Mouse (Mus musculus): ENCODE measurements around the gene Bcar3.
A peak's percentile ranks its signal among the peaks of the same experiment; 100 is the strongest.

Bcar3 gene

DNA sequence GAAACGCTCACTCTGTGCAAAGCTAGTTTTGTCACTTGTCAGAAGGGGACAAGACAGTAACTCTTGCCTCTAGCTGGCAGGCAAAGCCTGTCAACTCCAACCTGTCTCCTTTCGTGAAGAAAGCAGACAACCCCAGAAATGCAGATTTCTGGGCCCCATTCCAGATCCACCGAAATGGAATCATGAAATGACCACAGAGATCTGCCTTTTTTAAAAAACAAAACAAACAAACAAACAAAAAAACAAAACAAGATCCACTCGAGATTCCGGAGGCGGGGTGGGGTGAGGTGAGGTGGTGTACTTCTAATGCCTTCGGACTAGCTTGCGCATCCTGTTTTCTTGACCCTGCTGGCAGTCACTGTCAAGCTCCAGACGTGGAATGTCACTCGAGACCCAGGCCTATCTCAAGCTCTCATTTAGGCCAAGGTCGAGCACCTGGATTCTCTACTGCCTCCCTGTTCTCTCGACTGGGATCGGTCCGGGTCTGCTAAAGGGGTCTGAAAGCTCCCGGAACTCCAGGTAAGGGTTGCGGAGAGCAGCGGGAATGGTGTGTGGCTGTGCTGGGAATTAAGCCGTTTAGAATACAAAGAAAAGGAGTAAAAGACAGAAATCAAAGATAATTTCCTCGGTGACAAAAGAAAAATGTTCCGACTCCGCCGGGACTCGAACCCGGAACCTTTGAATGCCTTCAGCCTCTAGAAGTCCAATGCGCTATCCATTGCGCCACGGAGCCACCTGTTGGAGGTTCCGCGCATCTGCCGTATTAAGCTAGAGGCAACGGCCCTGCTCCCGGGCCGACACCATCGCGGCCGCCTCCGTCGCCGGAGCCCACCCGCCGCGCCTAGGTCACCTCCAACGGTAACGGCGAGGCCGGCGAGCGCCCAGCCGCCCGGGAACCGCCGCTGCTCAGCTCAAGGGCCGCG is 1.4 kb upstream of the Bcar3 start:
- DNase-seq (ENCODE audit: low spot score in 2 of 2), result peak; percentile 90 to 94

DNA sequence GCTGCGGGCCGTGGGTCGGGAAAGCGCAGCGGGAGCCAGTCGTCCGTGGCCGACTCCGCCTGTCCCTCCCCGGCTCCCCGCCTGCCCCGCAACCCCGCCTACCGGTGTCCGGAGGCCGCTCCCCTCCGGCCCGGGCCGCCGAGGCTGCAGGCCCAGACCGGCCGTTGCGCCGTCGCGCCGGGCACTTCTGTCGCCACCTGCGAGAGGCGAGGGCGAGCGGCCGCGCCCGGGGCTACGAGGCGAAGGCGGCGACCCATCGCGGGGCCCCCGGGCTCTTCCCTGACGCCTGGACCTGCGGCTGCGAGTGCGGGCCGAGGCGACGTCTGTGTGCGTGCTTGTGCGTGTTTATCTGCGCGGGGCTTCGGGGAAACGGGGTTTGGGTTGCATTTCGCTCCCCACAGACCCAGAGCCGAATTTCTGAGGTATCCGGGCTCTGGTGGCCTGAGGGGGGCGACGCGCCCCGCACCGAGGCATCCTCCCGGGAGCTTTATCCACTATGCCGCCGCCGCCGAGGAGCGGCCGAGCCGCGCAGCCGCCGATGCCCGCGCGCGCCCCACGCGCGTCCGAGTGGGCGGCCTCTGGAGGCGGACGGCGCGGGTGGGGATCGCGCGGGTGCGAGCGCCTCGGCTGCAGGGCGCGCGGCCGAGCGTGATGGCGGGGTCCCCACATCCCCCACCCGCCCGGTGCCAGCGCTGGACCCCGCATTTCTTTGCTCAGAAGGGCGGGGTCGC is 548 bp upstream of the Bcar3 start:
- peak in 1 of 2 experiments; percentile 52 for DNase-seq (ENCODE audit: low spot score in 2 of 2)

DNA sequence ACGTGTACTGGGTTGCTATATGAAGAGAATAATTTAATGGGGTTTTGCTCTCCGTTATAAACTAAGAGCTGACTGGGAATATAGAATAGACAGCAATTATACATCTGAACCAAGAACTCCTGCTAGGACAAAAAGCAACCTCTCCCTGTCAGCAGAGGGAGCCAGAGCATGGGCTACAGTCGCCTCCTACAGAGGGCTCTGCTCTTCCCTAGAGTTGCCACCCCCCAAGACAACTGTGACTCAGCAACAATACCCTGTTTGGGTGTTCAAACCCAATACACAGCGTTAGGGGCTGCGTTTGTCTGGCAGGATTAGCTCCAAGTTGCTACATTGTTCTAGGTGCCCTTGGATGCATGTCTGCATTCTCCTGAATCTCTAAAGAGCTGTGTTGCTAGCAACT is 1.6 kb downstream of the Bcar3 start:
- no peak for DNase-seq (ENCODE audit: low spot score in 2 of 2)

DNA sequence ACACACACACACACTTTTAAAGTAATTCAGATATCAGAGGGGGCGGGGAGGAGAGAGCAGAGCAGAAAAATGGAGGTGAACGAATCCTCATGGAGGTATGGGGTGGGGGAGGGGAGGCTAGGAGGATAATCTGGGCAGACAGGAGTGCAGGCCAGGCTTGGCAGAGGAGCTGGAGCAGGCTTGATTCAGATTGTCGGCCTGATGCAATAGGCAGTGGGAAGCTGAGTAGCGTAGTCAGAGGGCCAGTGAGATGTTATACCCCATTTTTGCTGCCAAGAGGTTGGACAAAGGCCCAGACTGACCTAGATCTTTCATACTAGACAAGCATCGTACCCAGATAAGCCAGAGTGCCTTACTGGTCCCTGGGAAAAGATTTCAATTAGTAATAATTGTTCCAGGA is 3.0 kb downstream of the Bcar3 start:
- DNase-seq (ENCODE audit: low spot score in 2 of 2), result no peak

DNA sequence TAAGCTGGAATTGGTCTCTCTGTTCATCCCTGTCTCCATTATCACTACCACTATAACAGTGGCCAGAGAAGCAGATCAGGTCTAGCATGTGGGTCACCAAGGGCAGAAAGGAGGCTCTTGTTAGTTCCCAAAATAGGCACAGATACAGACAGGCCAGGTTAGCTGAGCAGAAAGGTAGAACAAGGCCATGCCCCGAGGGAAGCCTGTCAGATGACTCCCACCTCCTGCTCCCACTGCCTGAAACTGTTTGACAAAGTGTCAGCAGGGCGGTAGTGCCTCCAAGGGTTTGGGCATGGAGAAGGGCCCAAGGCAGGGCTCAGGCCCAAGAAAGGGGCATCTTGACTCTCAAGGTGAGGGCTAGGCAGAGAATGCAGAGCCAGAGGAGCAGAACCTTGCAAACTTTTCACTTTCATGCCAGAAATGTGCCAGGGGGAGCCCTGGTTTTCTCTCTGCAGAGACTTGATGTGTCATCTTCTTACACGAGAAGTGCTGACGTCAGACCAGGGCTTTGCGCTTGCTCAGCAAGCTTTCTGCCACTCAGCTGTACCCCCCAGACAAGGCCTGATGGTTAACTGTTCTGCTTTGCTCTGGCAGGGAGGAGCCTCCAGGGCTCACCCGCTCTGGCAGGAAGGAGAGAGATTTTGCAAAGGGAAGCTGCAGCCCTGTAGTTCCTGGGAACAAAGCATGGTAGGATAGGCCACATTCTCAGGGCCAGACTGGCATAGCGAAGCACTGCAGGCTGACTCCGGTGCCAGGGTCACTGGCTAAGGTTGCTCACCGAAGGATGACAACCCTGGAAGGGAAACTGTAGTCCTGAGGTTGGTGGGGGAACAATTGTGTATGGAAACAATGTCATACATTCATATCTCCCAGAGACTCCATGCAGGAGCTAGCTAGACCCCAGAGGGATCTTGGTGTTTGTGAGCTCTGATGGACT is 7.3 kb downstream of the Bcar3 start:
- peak; percentile 49 for DNase-seq (ENCODE audit: low spot score in 2 of 2)

DNA sequence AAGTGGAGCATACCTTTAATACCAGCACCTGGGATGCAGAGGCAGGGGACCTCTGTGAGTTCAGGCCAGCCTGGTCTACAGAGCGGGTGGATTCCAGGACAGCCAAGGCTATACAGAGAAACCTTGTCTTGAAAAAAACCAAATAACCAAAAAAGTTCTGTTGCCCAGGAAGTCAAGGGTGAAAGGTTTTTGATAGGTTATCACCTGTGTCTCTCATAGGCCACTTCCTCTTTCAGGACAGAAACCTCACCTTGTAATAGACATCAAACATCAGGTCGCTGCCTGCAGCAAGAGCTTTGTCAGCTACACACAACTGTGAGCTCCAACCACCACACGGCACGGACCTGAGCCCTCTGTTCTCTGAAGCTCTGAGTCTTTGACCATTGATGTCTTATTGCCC is 10.6 kb downstream of the Bcar3 start:
- no peak for DNase-seq (ENCODE audit: low spot score in 2 of 2)

DNA sequence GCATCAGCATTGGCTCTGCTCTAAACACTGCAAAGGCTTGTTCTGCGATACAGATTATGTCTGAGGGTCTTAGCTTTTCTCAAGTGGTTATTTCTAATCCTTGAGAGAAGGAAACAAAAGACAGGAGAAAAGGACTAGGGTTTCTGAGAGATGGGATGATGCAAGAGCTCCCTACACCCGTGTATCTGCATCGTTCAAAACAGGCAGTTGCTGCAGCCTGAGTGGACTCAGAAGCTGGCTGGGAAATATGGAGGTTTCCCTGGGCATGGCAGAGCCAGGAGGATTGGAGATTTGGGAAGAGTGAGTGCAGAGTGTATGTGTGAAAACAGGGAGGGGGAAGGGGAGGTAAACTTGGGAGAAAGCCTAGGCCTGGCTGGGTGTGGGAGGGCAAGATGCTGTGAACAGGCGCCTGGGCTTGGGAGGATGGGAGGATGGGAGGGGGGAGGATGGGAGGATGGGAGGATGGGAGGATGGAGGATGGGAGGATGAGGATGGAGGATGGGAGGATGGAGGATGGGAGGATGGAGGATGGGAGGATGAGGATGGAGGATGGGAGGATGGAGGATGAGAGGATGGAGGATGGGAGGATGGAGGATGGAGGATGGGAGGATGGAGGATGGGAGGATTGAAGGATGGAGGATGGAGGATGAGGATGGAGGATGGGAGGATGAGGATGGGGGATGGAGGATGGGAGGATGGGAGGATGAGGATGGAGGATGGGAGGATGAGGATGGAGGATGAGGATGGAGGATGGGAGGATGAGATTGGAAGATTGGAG is 14.1 kb downstream of the Bcar3 start:
- no peak for DNase-seq (ENCODE audit: low spot score in 2 of 2)

DNA sequence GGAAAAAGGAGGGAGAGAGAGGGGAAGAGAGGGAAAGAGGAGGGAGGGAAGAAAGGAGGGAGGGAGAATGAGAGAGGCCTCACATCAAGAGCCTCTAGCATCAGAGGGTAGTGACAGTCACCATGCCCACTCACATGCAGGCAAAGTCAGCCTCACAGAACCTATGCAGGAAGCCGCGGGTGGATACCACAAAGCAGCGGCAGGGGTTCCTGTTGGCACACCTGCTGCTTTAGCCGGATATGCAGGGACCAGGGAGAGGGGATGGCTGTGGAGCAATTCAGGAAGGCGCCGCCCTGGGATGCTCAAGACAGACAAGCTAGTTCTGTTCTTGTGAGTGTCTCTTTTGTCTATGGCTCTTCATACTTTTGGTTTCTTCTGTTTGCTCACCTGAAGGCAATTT is 15.0 kb downstream of the Bcar3 start:
- no peak for DNase-seq (ENCODE audit: low spot score in 2 of 2)

DNA sequence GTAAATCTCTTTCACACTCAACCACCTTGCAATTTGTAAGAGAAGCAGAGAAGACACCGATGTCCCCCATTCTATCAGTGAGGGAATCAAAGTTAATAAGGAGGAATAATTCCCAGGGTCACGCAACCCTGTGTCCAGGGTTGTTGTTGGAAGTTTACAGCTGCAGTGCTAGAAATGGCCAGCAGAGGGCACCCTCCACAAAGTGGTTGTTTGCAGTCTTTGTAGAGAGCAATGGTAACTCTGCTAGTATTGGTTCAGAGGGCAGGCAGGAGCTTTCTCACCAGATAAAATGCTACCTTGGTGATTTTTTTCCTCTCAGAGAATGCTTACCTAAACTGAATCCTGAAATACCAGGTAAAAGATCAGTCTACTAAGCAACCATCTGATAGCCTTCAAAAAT is 18.1 kb downstream of the Bcar3 start:
- peak; percentile 86 to 93 for DNase-seq (ENCODE audit: low spot score in 2 of 2)

DNA sequence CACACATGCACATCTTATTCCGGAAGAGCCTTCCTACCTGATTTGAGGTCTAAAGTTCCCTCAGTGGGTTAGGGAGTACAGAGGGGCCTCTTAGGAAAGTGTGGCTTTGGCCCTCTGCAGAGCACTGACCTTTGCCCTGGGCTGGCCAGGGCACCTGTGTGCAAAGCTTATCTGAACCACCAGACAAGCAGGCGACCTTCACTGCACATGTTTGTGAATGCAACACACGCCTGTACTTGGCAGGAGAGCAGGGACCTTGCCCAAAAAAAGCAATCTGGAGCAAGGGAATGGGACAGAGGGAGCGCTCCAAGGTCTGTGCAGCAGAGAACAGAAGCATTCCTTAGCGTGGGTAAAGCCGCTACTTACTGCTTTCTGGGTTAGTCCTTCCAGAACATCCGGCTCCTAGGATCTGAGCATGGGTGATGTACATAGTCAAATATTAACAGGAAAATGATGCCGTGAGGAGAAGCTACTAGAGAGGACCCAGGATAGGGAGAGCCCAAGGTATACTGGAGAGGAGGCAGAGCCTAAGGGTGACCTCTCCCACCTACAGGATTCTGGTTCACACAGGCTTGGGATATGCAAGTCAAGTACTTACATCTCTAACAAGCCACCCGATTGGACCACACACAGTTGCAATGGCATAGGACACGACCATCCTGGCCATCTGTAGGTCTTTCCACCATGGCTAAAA is 19.1 kb downstream of the Bcar3 start:
- DNase-seq (ENCODE audit: low spot score in 2 of 2), result no peak

DNA sequence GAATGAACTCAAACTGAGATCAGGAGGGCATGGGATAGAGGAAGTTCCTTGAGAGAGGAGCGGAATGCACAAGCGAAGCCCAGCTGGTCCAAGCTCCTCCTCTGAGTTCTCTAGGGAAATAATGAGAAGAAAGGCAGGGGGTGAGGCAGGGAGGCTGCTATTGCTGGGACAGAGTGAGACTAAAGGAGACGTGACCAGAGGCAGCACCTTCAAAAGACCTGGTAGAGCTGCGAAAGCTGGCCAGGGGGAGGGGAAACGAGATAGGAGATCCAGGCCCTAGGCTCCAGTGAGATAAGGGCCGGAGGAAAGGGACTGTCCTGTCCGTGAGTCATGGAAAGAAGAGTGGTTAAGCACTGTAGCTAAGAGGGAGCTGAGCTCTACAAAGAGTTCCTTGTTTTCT is 20.0 kb downstream of the Bcar3 start:
- no peak for DNase-seq (ENCODE audit: low spot score in 2 of 2)

DNA sequence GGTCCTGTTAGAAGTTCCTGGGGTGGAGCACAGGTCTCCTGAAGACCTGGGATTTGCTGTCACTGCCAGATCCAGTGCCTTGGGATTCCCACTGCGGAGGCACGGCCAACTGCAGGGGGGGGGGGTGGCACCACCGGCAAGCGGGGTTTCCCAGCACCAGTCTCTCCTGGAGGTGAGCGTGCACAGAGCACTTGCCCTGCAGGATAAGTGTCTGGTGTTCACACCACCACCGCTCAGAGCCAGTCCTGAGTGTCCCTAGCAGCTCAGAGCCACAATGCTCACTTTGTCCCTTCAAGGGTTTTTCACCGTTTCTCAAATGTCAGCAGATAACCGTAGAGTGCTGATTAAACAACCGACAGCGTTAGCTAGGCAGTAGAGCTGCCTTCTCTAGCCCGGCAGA is 22.7 kb downstream of the Bcar3 start:
- no peak for DNase-seq (ENCODE audit: low spot score in 2 of 2)

DNA sequence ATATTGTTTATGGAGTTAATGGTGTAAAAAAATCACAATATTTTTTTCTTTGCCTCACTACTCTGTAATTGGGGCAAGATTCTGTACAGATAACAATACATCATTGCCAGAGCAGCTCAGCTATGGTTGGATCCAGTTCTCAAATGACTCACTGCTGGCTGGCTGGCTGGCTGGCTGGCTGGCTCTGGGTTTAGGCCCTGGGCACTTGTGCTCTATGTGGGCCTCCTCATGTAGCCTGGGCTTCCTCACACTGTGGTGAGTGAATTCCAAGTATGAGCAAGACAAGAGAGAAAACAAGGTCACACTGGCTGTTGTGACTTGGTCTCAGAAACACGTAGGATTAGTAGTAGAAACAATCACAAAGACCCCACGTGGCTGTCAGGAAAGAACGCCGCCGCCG is 23.4 kb downstream of the Bcar3 start:
- no peak for DNase-seq (ENCODE audit: low spot score in 2 of 2)

DNA sequence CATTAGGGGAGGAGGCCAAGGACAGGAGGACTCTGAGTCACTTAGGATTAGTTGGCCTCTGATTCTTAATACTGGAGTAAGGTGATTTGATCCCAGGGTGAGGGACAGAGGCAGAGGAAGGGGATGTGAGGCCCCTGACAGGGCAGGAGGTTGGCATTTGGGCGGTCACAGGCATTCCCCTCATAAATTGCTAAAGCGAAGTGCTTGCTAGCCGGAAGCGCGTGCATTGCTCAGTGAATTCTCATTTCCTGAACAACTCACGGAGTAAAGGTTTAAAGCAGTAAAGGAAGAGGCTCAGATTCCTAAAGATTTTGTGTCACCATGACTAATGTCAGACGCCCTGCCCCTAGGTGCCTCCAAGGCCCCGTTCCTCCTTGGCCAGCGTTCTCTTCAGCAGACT is 28.3 kb downstream of the Bcar3 start:
- no peak for DNase-seq (ENCODE audit: low spot score in 2 of 2)

DNA sequence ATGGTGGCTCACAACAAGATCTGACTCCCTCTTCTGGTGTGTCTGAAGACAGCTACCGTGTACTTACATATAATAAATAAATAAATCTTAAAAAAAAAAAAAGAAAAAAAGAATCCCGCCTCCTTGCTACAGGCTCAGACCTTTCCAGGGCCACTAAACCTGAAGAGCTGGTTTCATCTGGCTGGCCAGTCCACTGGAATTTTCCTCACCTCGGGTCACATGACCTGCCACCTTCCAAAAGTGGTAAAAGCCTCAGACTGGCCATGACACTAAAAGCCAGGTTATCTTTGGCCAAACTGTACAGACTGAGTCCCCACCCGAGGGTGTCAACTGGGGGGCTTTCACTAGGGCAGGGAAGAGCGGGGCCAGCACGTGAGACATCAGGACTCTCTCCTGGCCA is 29.9 kb downstream of the Bcar3 start:
- DNase-seq (ENCODE audit: low spot score in 2 of 2), result no peak

DNA sequence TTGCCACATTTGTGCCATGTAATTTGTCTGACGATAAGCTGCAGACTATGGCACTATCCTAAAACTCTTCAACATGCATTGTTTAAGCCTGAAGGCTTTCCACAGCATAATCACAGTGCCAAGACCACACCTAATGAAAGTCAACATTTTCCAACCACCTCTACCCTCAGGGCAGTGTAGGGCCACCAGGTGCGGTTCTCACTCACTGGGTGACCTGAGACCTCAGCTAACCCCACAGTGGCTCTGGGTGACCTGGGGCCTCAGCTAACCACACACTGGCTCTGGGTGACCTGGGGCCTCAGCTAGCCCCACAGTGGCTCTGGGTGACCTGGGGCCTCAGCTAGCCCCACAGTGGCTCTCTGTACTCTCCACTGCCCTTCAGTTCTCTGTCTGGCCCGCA is 30.6 kb downstream of the Bcar3 start:
- no peak for DNase-seq (ENCODE audit: low spot score in 2 of 2)

DNA sequence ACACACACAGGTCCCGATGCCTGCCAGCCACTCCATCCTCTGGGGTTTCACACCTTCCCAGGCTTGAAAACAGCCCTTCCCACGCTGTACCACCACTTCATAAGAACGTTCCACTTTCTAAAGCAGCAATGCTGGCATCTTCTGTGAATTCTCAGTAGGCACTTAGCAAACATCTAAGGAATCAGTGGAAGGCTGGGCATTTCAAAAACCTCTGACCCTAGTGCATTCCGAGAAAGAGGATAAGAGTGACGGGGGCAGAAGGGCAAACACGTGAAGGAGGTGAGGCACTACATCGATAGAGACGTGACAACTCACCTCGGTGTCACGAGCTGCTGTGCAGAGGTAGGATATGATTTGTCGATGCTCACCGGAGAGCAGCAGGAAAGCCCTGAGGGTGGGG is 36.5 kb downstream of the Bcar3 start:
- DNase-seq (ENCODE audit: low spot score in 2 of 2), result no peak

DNA sequence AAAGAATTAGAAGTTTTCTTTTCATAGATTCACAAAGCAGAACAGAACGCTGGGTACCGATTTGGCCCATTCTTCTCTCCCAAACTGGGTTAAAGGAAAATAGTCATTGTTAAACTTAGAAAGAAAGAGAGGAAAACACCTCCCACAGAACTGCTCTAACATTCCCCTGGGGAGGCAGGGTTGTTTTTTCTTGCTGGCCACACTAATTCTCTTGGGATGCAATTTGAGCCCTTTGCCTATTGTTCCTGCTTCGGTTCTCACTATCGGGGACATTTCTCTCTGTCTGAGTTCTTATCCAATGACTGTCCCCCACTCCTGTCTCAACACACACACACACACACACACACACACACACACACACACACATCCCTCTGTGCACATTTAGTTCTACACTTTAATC is 39.6 kb downstream of the Bcar3 start:
- no peak for DNase-seq (ENCODE audit: low spot score in 2 of 2)

DNA sequence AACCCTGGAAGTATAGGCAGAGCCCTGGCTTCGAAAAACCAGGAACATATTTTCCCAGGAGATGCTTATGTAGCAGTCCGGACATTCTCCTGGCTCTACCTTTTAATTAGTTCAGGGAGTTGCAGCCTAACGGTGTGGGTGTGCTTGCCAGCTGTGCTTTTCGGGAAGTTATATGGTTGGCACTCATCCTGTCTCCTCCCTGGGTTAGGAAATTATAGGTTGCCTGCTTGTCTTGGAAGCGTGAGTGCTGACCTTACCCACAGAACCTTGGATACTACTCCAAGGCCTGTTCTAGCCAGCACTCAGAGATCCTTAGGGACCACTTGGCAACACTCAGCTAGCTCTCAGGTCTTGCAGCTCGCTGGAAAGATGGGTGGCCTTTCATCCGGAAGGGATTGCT is 40.0 kb downstream of the Bcar3 start:
- DNase-seq (ENCODE audit: low spot score in 2 of 2), result no peak

DNA sequence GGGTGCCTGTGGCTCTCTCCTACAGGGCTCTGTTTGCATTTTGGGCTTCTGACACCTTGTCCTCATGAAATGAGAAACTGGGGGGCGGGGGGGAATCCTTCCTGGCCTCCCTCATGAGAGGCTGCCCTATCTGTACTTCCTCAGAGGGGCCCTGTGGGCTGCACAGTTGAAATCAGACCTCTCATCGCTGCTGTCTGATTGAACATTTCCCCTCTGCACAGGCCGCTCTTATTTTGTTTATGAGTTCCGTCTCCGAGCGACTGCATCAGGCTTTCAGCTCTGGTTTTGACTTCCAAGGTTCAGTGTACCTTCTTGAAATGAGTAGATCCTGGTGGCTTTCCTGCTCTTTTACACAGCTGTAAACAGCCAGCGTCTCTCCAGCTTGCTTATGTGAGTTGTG is 40.4 kb downstream of the Bcar3 start:
- DNase-seq (ENCODE audit: low spot score in 2 of 2), result no peak

DNA sequence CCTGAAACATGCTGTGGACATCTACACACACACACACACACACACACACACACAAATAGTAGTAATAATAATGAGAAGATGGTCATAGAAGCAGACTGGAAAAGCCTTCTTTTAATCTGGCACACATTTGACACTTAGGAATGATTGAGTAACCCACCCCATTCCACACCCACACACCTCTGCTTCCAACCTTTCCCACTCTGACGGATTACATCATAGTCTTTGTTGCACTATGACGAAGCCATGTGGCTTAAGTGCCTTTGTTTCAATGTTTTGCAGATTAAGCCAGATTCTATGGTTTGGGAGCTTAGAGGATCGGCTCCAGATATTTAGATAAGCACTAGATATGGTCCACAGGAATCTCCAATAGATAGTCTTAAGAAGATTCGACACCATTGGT is 42.1 kb downstream of the Bcar3 start:
- no peak for DNase-seq (ENCODE audit: low spot score in 2 of 2)
